Mouse (Mus musculus): Measurements from ENCODE around the gene Tnfaip2. TPM values are rescaled to one million over a fixed set of nuclear protein-coding genes. Genes with fewer than 3 reads are reported as not detected.

The Tnfaip2 gene
- polyA plus RNA-seq, 3 experiments from 2014 or later = not detected

- ATAC-seq = no peak
These were observed 3.8 kb downstream of the Tnfaip2 start for GRCm38 (mm10) chr12:111445890-111446613.

DNA sequence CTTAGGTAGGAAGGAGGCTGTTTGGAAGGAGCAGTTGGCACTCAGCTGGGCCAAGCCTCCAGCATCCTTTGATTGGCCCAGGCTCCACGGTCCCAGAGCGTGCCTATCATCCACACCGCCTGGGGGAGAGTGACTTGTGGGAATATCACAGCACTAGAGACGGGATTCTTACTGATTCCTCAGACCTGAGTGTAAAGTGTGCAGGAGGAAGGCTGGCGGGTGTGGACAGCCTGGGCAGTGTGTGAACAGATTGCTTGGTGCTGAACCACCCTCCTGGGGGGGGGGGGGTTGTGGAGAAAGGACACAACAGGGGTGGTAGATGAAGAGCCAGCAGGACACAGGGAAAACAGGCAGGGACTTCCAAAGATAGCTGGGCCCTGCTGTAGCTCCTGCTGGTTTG, 4.5 kb downstream of the Tnfaip2 start:
- no peak for ATAC-seq

DNA sequence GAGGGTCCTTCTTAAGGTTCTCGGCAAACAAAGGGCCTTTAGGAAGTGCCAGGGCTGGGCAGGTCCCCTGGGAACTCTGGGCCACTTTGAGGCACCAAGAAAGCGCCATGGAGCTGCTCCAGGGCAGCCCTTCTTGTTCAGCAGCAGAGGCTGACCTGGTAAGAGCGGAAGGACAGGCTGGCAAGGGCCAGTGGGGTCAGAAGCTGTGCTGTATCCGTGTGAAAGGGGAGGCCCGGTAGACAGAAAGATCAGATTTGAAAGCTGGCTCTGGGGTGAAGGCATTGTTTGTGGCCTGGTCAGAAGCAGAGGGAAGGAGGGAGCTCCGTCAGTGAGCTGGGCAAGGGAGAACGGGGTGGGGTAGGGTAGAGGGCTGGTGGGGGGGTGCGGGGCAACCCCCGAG, 5.1 kb downstream of the Tnfaip2 start:
- no peak for ATAC-seq

DNA sequence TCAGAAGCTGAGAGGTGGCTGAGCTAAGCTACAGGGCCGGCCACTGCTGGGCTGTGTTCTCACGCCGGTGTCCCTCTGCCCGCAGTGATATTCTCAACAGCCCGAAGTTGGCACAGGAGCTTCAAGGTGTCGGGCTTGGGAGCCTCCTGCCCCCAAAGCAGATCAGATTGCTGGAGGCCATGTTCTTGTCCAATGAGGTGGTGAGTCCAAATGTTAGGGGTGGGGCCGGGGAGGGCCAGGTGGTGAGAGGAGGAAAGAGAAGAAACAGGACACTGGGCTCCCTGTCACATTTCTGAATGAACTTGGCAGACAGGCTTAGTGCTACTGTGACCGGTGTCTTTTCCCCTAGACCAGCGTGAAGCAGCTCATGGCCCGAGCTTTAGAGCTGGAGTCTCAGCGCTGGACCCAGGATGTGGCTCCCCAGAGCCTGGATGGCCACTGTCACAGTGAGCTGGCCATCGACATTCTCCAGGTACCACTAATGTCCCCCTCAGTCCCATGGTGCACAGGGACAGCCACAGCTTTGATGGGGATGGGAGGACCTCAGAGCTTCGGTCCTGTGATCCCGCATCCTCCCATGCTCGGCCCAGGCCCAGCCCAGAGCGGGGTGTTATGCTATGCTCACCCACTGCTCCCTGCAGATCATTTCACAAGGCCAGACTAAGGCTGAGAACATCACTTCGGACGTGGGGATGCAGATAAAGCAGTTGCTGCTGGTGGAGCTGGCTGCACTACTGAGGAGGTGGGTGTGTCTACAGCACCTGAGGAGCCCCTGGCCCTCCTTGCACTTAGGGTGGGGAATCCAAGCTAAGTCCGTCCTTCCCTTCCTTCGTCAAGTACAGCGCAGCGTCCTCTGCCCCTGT, 5.9 kb downstream of the Tnfaip2 start:
- no peak for ATAC-seq

GRCm38 (mm10) chr12:111448931-111449705, 6.8 kb downstream of the Tnfaip2 start:
- no peak for ATAC-seq

- ATAC-seq = no peak
These were observed 8.1 kb downstream of the Tnfaip2 start for GRCm38 (mm10) chr12:111450359-111450758.

DNA sequence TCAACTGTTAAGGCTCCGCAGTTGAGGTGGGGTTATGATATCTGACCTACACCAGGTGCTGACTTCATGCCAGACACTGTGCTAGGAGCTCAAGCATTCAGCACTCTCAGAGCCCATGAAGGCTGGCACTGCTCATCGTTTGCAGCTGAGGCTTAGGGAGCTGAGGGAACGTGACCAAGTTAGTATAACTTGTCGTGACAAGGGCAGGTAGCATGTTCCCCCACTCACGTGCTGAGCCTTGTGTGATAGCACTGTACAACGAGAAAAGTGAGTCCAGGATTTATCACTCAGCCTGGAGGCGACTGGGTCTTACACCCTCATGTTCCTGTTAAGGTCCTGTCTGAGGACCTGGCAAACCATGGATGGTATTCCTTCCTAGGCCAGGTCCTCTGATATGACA, 9.3 kb downstream of the Tnfaip2 start:
- no peak for ATAC-seq

DNA sequence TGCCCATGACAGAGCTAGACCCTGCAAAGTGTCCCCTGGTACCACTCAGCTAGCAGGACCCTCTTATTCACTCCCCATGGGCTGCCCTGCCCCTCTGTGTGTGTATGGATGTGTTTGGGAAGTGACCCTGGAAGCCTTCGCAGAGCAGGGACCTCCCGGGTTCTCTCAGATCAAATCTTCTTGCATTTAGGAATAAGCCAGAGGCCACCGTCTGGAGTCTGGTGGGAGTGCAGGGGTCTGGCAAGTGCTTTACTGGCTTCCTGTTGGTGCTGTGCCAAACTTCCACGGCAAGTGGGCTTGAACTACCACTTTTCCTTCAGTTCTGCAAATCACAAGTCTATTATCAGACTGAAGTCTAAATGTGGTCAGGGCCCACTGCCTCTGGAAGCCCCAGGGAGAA, 11.8 kb downstream of the Tnfaip2 start:
- no peak for ATAC-seq

GRCm38 (mm10) chr12:111454543-111455280, 12.4 kb downstream of the Tnfaip2 start:
- no peak for ATAC-seq

DNA sequence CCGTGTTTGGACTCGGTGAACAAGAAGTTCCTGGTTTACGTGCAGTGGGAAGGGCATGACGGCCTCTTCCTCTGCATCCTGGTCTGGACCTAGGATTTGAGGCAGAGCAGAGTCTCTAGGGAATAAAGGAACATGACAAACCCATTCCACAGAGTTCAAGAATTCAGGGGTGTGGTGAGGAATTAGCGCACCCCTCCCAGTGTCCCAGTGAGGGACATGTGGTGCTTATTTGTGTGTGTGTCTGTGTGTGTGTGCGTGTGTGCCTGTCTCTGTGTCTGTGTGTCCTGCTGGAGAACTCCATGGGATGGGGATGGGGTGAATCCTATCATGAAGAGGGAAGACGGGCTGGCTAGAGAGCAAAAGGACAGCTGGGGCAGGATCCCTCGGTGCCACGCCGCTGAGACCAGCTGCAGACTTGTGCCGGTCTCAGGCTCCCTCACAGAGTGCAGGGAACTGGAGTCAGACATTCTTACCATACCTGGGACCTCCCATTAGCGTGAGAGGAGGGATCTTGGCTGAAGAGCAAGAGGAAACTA, 13.1 kb downstream of the Tnfaip2 start:
- ATAC-seq = no peak

DNA sequence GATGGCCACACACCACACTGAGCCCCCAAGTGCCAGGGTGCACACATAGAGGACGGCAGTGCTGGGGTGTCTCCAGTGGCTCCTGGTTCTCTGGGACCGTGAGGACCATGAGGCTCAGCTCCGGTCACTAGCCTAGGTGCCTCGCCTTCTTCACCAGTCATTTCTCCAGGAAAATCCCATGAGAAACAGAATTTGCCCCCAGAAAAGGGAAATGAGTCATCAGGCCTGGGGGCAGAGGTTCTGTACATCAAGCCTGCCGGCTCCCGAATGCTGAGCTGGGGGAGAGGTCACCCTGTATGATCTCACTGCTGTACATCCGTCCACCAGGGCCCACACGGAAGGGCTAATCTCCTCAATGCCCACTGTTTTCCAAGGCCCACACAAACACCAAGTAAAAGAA, 13.6 kb downstream of the Tnfaip2 start:
- no peak for ATAC-seq

DNA sequence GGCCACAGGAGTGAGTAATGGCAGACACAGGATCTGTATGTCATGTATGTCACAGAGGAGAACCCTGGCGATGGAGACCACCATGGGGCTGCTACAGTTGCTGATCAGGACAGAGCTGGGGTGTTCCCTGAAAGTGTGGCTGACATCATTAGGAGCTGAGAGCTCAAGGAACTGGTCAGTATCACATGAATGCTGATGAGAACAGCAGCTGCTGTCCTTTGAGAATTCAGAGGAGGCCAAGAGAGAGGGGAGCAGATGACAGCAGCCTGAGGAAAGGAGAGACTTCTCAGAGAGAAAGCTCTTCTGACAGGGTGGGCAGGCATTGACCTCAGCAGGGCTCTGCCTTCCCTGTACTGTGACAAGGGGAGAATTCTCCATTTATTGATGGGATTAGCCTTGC, 15.5 kb downstream of the Tnfaip2 start:
- ATAC-seq = no peak

GRCm38 (mm10) chr12:111463570-111463969, 21.3 kb downstream of the Tnfaip2 start:
- ATAC-seq = no peak

DNA sequence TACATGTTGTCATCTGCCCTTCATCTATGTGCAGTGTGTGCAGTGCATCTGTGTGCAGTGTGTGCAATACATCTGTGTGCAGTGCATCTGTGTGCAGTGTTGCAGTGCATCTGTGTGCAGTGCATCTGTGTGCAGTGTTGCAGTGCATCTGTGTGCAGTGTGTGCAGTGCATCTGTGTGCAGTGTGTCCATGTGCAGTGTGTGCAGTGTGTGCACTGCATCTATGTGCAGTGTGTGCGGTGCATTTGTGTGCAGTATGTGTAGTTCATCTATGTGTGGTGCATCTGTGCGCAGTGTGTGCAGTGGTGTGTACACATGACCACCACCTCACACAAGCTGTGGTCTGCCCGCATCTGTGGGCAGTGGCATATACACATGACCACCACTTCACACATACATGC, 24.1 kb downstream of the Tnfaip2 start:
- no peak for ATAC-seq

- ATAC-seq = no peak
These were observed 25.9 kb downstream of the Tnfaip2 start for GRCm38 (mm10) chr12:111468206-111468605.

- no peak for ATAC-seq
These were observed 27.2 kb downstream of the Tnfaip2 start for GRCm38 (mm10) chr12:111469507-111469906.

DNA sequence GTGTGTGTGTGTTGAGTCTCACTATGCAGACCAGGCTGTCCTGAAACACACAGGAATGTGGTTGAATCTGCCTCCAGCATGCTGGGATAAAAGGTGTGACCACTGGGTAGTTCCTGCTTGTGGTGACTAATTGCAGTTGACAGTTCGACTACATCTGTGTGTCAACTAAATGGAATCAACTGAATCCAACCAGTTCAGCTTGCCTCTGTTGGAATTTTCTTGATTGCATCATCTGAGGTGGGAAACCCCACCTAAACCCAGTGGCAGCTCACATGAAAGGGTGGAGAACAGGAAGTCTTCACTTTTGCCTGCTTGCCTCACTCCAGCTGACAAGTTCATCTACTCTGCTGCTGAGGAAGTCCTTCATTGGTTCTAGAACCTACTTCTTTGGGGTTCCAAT, 28.9 kb downstream of the Tnfaip2 start:
- ATAC-seq = no peak

DNA sequence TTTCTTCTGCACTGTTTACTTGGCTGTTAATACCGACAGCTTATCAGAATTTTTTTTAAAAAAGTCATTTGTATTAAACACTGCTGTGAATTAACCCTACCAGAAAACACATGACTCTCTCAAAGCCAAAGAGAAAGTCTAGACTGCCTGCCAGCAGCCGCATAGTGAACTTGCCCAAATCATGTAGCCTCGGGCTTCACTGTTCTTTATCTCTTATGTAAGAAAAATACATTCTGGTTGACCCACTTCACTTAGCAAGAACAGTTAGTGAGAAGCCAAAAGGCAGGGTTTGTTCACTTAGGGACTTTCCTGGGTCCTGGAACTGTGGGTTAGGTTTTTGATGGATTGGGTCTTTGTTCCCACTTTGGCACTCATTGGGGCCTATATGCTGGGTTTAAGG, 29.5 kb downstream of the Tnfaip2 start:
- no peak for ATAC-seq

DNA sequence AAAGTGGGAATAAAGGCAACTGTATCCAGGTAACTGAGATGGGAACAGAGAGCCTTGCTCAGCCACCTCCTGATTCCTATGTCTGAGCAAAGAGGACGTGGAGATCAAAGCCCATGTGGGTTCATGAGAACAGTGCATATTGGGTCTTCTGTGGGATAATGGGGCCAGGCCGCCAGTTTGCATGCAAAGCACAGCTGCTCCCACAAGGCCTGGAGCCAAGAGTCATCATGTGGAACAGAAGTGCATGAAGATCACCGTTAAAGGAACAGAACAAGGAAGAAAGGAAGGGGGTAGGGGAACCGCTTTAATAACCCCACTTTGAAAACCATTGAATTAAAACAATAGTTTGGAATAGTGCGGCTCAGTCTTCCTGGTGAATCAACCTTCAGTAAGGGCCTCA, 30.6 kb downstream of the Tnfaip2 start:
- no peak for ATAC-seq

GRCm38 (mm10) chr12:111474384-111474783, 32.1 kb downstream of the Tnfaip2 start:
- no peak for ATAC-seq

DNA sequence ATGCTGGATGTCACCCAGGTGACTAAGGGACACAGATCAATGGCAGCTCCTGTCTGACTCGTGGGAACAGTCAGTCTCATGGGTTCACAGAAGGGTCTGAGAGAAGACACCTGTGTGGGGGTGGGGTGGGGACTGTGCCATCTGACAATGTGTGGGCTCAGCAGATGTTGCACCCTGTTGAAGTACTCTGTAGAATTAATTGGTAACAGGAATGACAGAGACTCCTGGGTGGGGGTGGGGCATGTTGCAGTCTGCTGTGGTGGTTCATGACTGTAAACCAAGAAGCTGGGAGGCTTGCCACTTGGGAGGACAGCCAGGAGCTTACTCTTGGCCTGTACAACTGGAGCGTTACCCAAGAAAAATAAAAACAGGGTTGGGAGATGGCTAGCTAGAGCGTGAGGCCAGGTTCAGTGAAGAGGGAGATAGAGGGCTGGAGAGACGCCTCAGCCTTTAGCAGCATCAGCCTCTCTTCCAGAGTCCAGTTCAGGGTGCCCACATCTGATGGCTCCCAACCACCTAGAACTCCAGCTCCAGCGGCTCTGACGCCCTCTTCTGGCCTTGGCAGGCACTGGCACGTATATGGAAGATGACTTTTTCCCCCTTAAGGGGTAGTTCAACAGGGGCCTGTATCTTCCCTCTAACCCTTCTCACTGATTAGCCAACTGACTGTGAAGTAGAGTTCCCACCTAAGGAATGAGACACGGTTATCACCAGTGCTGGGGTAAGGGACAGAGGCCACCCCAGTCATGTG, 32.8 kb downstream of the Tnfaip2 start:
- ATAC-seq = no peak

GRCm38 (mm10) chr12:111478924-111479323, 36.7 kb downstream of the Tnfaip2 start:
- no peak for ATAC-seq
